Mouse (Mus musculus) intestine, embryonic 15.5 days (tissue): ENCODE data around the gene Wnt3a. TPM values are rescaled to one million over a fixed set of nuclear protein-coding genes. Genes with fewer than 3 reads are reported as not detected.

ENCODE experiments used
- ATAC-seq: fragments of 200-750 bp; cut with Nextera tagmentation; 2 replicates; pipeline ENCODE4 v1.8.0; 2017; ENCODE audit warnings: moderate TSS enrichment, moderate library complexity
- H3K27ac ChIP-seq: fragments of 300-500 bp; sonication (generic); 2 replicates; pipeline ENCODE4 v1.5.1; 2015; ENCODE audit warnings: mild to moderate bottlenecking, inconsistent platforms
- H3K27me3 ChIP-seq: fragments of 300-500 bp; sonication (generic); replicated peaks from 2 replicates; pipeline ENCODE4 v1.6.1; 2015; ENCODE audit warnings: inconsistent platforms
- H3K36me3 ChIP-seq: fragments of 300-500 bp; sonication (generic); 2 replicates; pipeline ENCODE4 v1.6.1; 2015; ENCODE audit warnings: inconsistent platforms
- H3K4me1 ChIP-seq: fragments of 300-500 bp; sonication (generic); replicated peaks from 2 replicates; pipeline ENCODE4 v1.6.1; 2015; ENCODE audit warnings: inconsistent platforms
- H3K4me2 ChIP-seq: fragments of 300-500 bp; sonication (generic); replicated peaks from 2 replicates; pipeline ENCODE4 v1.6.1; 2015; ENCODE audit warnings: mild to moderate bottlenecking, inconsistent platforms
- H3K4me3 ChIP-seq: fragments of 300-500 bp; sonication (generic); replicated peaks from 2 replicates; pipeline ENCODE4 v1.5.1; 2015; ENCODE audit warnings: inconsistent platforms
- H3K9ac ChIP-seq: fragments of 300-500 bp; sonication (generic); 2 replicates; pipeline ENCODE4 v1.6.1; 2015; ENCODE audit warnings: inconsistent platforms
- H3K9me3 ChIP-seq: fragments of 300-500 bp; sonication (generic); 2 replicates; pipeline ENCODE4 v1.6.1; 2016; ENCODE audit warnings: inconsistent platforms
- WGBS: fragments of 180-500 bp; shearing (Covaris S2); methylation state at CpG from one replicate; pipeline ENCODE4 v1.1.7; 2015; 5-methylcytosine and 5-hydroxymethylcytosine counted together
- polyA plus RNA-seq: library from polyadenylated mRNA; unstranded; fragments of >200 nt; fragmentation: Nextera tagmentation; extraction: Ambion mirVana; gene quantifications from 2 replicates; pipeline ENCODE4 v1.2.1, GENCODE M21; 2015

The Wnt3a gene
- polyA plus RNA-seq, 1 experiment from 2014 or later: not detected

- peak overlapping the region; percentile 93 for H3K4me3 ChIP-seq
- peak overlapping the region; percentile 80 for H3K4me2 ChIP-seq
- H3K9me3 ChIP-seq: no peaks in the 10 kb centered on the region
- H3K27me3 ChIP-seq: no peaks in the 10 kb centered on the region
- H3K9ac ChIP-seq: peak overlapping the region; percentile 93
- H3K27ac ChIP-seq: peak overlapping the region; percentile 96
- ATAC-seq: peak; percentile 78
- H3K4me1 ChIP-seq: peaks cover 32% of the 10 kb centered on the region
- peaks cover 37% of the 10 kb centered on the region for H3K36me3 ChIP-seq
- WGBS: 6% methylated on average over 18 of the region's 18 CpGs
Measured at GRCm38 (mm10) chr11:59209003-59209441, 81.5 kb downstream of the Wnt3a start.

DNA sequence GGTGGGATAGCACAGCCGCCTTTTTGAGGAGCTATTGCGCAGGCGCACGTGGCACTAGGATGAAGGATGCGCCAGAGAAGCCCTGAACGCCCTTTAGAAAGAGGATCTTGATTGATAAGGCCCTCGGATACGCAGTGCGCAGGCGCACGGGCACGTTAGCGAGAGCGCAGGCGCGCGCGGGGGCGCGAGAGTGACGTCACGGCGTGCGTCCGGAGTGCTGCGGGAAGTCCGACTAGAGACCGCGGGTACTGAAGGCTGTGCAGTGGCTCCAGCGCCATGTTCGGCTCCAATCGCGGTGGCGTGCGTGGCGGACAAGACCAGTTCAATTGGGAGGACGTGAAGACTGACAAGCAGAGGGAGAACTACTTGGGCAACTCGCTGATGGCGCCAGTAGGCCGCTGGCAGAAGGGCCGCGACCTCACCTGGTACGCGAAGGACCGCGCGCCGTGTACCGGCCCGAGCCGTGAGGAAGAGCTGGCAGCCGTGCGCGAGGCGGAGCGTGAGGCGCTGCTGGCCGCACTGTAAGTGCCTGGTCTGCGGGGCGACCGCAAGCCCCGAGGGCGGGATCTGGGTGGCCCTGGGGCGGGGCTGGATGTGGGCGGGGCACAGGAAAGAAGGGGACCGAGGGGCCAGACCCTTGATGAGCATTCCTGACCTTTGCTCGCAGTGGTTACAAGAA is 82.3 kb downstream of the Wnt3a start, which contains the start of gene 2310033P09Rik:
2310033P09Rik (plus strand) TSS at position 169 of the 679 bp plus-strand sequence.
- H3K9me3 ChIP-seq: no peaks in the 10 kb centered on the region
- H3K36me3 ChIP-seq: peaks cover 37% of the 10 kb centered on the region
- peak; percentile 89 for ATAC-seq
- H3K4me1 ChIP-seq: peaks cover 32% of the 10 kb centered on the region
- H3K4me3 ChIP-seq: peak within 1 kb of the TSS; percentile 93
- H3K27ac ChIP-seq: peak within 1 kb of the TSS; percentile 96
- under 1% methylated on average over 67 of the region's 67 CpGs for WGBS
- peak within 1 kb of the TSS; percentile 93 for H3K9ac ChIP-seq
- H3K27me3 ChIP-seq: no peaks in the 10 kb centered on the region
- H3K4me2 ChIP-seq: peak within 1 kb of the TSS; percentile 80

GRCm38 (mm10) chr11:59202081-59202995 is 88.2 kb downstream of the Wnt3a start, which contains the start of gene Mrpl55:
TSS of gene Mrpl55 (plus strand) at chr11:59202486.
- H3K9ac ChIP-seq: peak within 1 kb of the TSS; percentile 61
- H3K27ac ChIP-seq: peak within 1 kb of the TSS; percentile 74
- peak within 1 kb of the TSS; percentile 67 for H3K4me3 ChIP-seq
- H3K36me3 ChIP-seq: peaks cover 18% of the 10 kb centered on the region
- H3K4me2 ChIP-seq: peak within 1 kb of the TSS; percentile 84
- ATAC-seq: peak; percentile 95
- no peaks in the 10 kb centered on the region for H3K9me3 ChIP-seq
- H3K27me3 ChIP-seq: no peaks in the 10 kb centered on the region
- peaks cover 12% of the 10 kb centered on the region for H3K4me1 ChIP-seq
- under 1% methylated on average over 63 of the region's 63 CpGs for WGBS

DNA sequence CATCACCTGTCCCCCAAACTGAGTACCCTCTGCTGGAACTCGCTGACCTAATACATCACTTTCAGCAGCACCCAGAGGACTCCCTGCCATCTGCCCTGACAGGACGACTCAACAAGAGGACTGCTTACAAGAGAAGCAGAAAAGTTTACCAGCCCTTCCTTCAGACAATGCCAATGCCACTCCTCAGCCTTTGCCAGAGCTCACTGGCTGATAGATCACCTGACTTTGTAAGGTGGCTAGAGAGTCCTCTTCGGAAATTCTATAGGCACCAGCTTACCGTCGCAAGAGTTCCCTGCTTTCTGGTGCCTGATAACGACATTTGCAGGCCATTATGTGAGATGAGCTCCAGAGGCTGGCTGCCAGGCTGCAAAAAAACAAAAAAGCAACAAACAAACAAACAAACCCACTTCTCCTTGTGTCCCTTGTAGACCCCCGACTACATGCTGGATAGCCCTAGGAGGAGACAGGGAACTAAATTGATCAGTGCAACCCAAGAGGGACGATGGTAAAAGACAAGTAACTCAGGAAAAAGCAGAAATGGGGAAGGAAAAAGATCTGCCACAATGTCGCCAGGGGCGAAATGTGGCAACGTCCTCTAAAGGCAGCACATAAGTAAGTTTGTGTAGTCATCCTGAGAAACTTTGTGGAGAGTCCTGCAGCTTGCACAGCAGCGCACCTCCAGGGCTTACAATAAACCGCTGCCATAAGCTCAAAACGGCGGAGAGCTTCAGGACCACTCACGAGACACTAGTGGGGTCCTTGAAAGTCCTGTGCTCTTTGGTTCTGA is 89.1 kb downstream of the Wnt3a start:
- peak overlapping the region; percentile 84 for H3K4me2 ChIP-seq
- H3K4me3 ChIP-seq: peak overlapping the region; percentile 67
- no peaks in the 10 kb centered on the region for H3K27me3 ChIP-seq
- peaks cover 12% of the 10 kb centered on the region for H3K4me1 ChIP-seq
- peaks cover 18% of the 10 kb centered on the region for H3K36me3 ChIP-seq
- H3K27ac ChIP-seq: peak overlapping the region; percentile 74; the same call in 1 of the 2 replicates
- 30% methylated on average over 16 of the region's 16 CpGs for WGBS
- H3K9ac ChIP-seq: peak overlapping the region; percentile 61
- ATAC-seq: peak; percentile 19
- no peaks in the 10 kb centered on the region for H3K9me3 ChIP-seq

Other genes starting within 250 kb of the Wnt3a start
- gene Obscn, start 154.3 kb downstream of the Wnt3a start, polyA plus RNA-seq: 1.3 TPM in 2 replicates
- gene Iba57, start 127.0 kb downstream of the Wnt3a start, polyA plus RNA-seq: 6.6 and 8.0 TPM in 2 replicates
- gene Gjc2, start 107.5 kb downstream of the Wnt3a start, polyA plus RNA-seq: 1.1 and 1.3 TPM in 2 replicates
- gene Guk1, start 98.5 kb downstream of the Wnt3a start, polyA plus RNA-seq: 109 and 126 TPM in 2 replicates
- 101 and 103 TPM in 2 replicates for gene Mrpl55, start 88.3 kb downstream of the Wnt3a start, polyA plus RNA-seq
- 29.1 and 30.2 TPM in 2 replicates for gene 2310033P09Rik, start 82.4 kb downstream of the Wnt3a start, polyA plus RNA-seq
- gene Arf1, start 62.5 kb downstream of the Wnt3a start, polyA plus RNA-seq: 688 and 694 TPM in 2 replicates
- gene Wnt9a, start 16.2 kb upstream of the Wnt3a start, polyA plus RNA-seq: 3.4 and 4.2 TPM in 2 replicates
- gene Prss38, start 84.9 kb upstream of the Wnt3a start, polyA plus RNA-seq: not detected in 2 replicates
- gene Jmjd4, start 159.3 kb upstream of the Wnt3a start, polyA plus RNA-seq: 9.3 and 9.4 TPM in 2 replicates
- 78.1 and 82.9 TPM in 2 replicates for gene Snap47, start 160.4 kb upstream of the Wnt3a start, polyA plus RNA-seq
- 4.7 and 5.3 TPM in 2 replicates for gene Zfp867, start 181.7 kb upstream of the Wnt3a start, polyA plus RNA-seq
- 16.3 and 16.4 TPM in 2 replicates for gene Zkscan17, start 236.0 kb upstream of the Wnt3a start, polyA plus RNA-seq